Mouse (Mus musculus) stomach, embryonic 16.5 days (tissue): ENCODE data around the gene Klf2. TPM values are rescaled to one million over a fixed set of nuclear protein-coding genes. Genes with fewer than 3 reads are reported as not detected.
A peak's percentile ranks its signal among the peaks of the same experiment; 100 is the strongest.

ENCODE experiments used
- ATAC-seq: fragments of 200-750 bp; cut with Nextera tagmentation; 2 replicates; pipeline ENCODE4 v1.8.0; 2017; ENCODE audit warnings: moderate number of reproducible peaks, moderate TSS enrichment; ENCODE audit not compliant: insufficient read depth, low FRiP score
- H3K27ac ChIP-seq: fragments of 300-500 bp; sonication (generic); 2 replicates; pipeline ENCODE4 v1.5.1; 2014; ENCODE audit warnings: low read length
- H3K27me3 ChIP-seq: fragments of 300-500 bp; sonication (generic); 2 replicates; pipeline ENCODE4 v1.6.1; 2014; ENCODE audit warnings: low read length, control low read depth, mixed read lengths; ENCODE audit not compliant: control insufficient read depth, insufficient read depth
- H3K36me3 ChIP-seq: fragments of 300-500 bp; sonication (generic); 2 replicates; pipeline ENCODE4 v1.6.1; 2014; ENCODE audit warnings: low read length; ENCODE audit not compliant: control insufficient read depth, insufficient read depth
- H3K4me1 ChIP-seq: fragments of 300-500 bp; sonication (generic); 2 replicates; pipeline ENCODE4 v1.6.1; 2014; ENCODE audit warnings: low read length, control low read depth, mixed read lengths; ENCODE audit not compliant: control insufficient read depth, insufficient read depth
- H3K4me2 ChIP-seq: fragments of 300-500 bp; sonication (generic); 2 replicates; pipeline ENCODE4 v1.6.1; 2014; ENCODE audit warnings: low read depth, low read length, mixed read lengths
- H3K4me3 ChIP-seq: fragments of 300-500 bp; sonication (generic); replicated peaks from 2 replicates; pipeline ENCODE4 v1.5.1; 2014; ENCODE audit warnings: mild to moderate bottlenecking, low read length
- H3K9ac ChIP-seq: fragments of 300-500 bp; sonication (generic); 2 replicates; pipeline ENCODE4 v1.6.1; 2014; ENCODE audit warnings: low read length
- H3K9me3 ChIP-seq: fragments of 300-500 bp; sonication (generic); replicated peaks from 2 replicates; pipeline ENCODE4 v1.6.1; 2016; ENCODE audit warnings: low read length, control low read depth; ENCODE audit not compliant: control insufficient read depth
- WGBS: fragments of 180-500 bp; shearing (Covaris S2); extraction: QIAGEN DNeasy Blood & Tissue Kit; methylation state at CpG from one replicate; pipeline ENCODE4 v1.1.7; 2014; 5-methylcytosine and 5-hydroxymethylcytosine counted together
- polyA plus RNA-seq: library from polyadenylated mRNA; unstranded; fragments of >200 nt; fragmentation: Nextera tagmentation; extraction: Ambion mirVana; gene quantifications from 2 replicates; pipeline ENCODE4 v1.2.1, GENCODE M21; 2015

Klf2 gene
- polyA plus RNA-seq, 1 experiment from 2014 or later: 3.8 TPM

DNA sequence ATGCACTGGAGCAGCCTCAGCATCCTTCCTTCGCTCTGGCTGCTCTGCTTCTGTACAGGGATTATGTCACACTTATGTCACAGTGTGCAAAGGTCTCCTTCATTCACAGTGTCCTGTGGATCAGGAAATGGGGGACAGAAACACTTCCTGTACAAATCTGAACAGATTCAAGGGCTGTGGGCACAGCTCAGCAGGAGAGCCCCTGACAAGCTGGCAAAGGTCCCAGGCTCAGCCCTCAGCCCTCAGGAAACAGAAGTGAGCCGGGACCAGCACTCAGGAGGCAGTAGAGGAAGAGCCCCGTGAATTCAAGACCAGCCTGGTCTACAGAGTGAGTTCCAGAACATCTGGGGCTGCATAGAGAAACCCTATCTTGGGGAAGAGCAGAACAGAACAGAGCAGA is 37.2 kb upstream of the Klf2 start:
- no peak overlapping the region; the same call in 1 of the 2 replicates for H3K27ac ChIP-seq

GRCm38 (mm10) chr8:72285285-72285684 is 33.5 kb upstream of the Klf2 start:
- H3K27ac ChIP-seq: no peak overlapping the region
- WGBS: 59% methylated on average over 4 of the region's 4 CpGs
- H3K4me3 ChIP-seq: no peak overlapping the region
- ATAC-seq: no peak
- no peaks in the 10 kb centered on the region for H3K9me3 ChIP-seq
- no peaks in the 10 kb centered on the region for H3K4me1 ChIP-seq
- H3K9ac ChIP-seq: no peak overlapping the region
- no peaks in the 10 kb centered on the region for H3K27me3 ChIP-seq
- no peaks in the 10 kb centered on the region for H3K36me3 ChIP-seq
- no peak overlapping the region for H3K4me2 ChIP-seq

More for the DNA sequence above, 37.2 kb upstream of the Klf2 start:
- WGBS: 31% methylated on average over 3 of the region's 3 CpGs
- H3K9ac ChIP-seq: no peak overlapping the region
- H3K9me3 ChIP-seq: no peaks in the 10 kb centered on the region
- H3K4me3 ChIP-seq: no peak overlapping the region
- H3K36me3 ChIP-seq: no peaks in the 10 kb centered on the region
- no peak overlapping the region for H3K4me2 ChIP-seq
- no peaks in the 10 kb centered on the region for H3K4me1 ChIP-seq
- no peak for ATAC-seq
- H3K27me3 ChIP-seq: no peaks in the 10 kb centered on the region

GRCm38 (mm10) chr8:72289051-72289450 is 29.8 kb upstream of the Klf2 start:
- no peak for ATAC-seq
- Histone ChIP-seq H3K27ac (no peak overlapping the region), H3K27me3 (no peaks in the 10 kb centered on the region), H3K9ac (no peak overlapping the region), H3K36me3 (no peaks in the 10 kb centered on the region), H3K9me3 (no peaks in the 10 kb centered on the region), H3K4me1 (no peaks in the 10 kb centered on the region), H3K4me2 (no peak overlapping the region), H3K4me3 (no peak overlapping the region)

- no peak for ATAC-seq
- no peak overlapping the region for H3K9ac ChIP-seq
Measured at GRCm38 (mm10) chr8:72291104-72291503, 27.7 kb upstream of the Klf2 start.

GRCm38 (mm10) chr8:72293309-72293708 is 25.5 kb upstream of the Klf2 start:
- Histone ChIP-seq H3K27ac (no peak overlapping the region), H3K4me1 (peaks cover 9% of the 10 kb centered on the region; the same call in 1 of the 2 replicates)
- no peak for ATAC-seq

More at GRCm38 (mm10) chr8:72291104-72291503, 27.7 kb upstream of the Klf2 start:
- Histone ChIP-seq H3K36me3 (no peaks in the 10 kb centered on the region), H3K4me1 (peaks cover 9% of the 10 kb centered on the region; the same call in 1 of the 2 replicates), H3K4me3 (no peak overlapping the region), H3K27me3 (no peaks in the 10 kb centered on the region), H3K4me2 (no peak overlapping the region), H3K27ac (no peak overlapping the region), H3K9me3 (no peaks in the 10 kb centered on the region)
- WGBS: 70% methylated on average over 2 of the region's 2 CpGs

DNA sequence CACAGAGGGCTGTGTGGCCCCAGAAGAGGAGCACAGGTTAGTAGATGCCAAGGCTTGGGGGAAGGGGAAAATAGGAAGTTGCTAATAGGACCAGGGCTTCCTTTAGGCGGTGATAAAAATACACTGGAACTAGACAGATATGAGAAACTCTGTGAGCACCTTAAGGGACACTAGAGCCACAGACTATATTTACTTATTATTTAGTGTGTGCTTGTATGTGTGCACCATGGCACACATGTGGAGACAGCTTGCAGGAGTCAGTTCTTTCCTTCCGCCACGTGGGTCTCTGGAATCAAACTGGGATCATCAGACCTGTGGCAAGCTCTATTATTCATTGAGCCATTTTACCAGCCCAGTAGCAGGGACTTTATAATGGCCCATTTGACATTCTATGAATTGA is 23.7 kb upstream of the Klf2 start:
- Histone ChIP-seq H3K4me2 (no peak overlapping the region), H3K9me3 (no peaks in the 10 kb centered on the region), H3K36me3 (no peaks in the 10 kb centered on the region), H3K4me3 (no peak overlapping the region), H3K4me1 (peaks cover 9% of the 10 kb centered on the region; the same call in 1 of the 2 replicates), H3K27me3 (no peaks in the 10 kb centered on the region), H3K27ac (peak overlapping the region; percentile 82), H3K9ac (0 out of 2 replicates have a peak overlapping the region, but pooled peaks have one; percentile 20)
- 66% methylated on average over 3 of the region's 3 CpGs for WGBS
- no peak for ATAC-seq

More at GRCm38 (mm10) chr8:72293309-72293708, 25.5 kb upstream of the Klf2 start:
- Histone ChIP-seq H3K4me2 (no peak overlapping the region), H3K27me3 (no peaks in the 10 kb centered on the region), H3K4me3 (no peak overlapping the region), H3K9ac (no peak overlapping the region), H3K9me3 (no peaks in the 10 kb centered on the region), H3K36me3 (no peaks in the 10 kb centered on the region)

DNA sequence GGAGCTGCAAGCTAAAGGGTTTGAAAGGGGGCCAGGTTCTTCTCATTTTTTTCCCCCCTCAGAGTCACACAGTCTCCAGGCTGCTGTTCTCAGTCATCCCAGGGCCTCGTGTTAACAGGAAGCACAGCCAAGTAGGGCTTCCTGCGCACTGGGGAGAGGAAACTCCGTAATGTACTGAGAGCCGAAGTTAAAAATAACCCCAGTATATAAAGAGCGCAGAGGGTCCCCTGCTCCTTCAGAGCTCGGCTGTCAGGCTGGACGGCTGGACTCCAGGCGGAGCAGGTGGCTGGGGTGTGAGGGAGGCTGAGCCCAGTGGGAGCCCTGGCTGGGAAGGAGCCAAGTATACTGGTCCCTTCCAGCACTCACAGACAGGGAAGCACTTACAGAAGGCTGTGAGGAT is 23.2 kb upstream of the Klf2 start:
- H3K4me1 ChIP-seq: peaks cover 9% of the 10 kb centered on the region; the same call in 1 of the 2 replicates
- H3K27me3 ChIP-seq: no peaks in the 10 kb centered on the region
- no peak overlapping the region for H3K9ac ChIP-seq
- no peak overlapping the region for H3K4me3 ChIP-seq
- no peak overlapping the region for H3K4me2 ChIP-seq
- no peaks in the 10 kb centered on the region for H3K36me3 ChIP-seq
- peak; percentile 95 for ATAC-seq
- no peaks in the 10 kb centered on the region for H3K9me3 ChIP-seq
- H3K27ac ChIP-seq: peak overlapping the region; percentile 82
- WGBS: 18% methylated on average over 8 of the region's 8 CpGs

DNA sequence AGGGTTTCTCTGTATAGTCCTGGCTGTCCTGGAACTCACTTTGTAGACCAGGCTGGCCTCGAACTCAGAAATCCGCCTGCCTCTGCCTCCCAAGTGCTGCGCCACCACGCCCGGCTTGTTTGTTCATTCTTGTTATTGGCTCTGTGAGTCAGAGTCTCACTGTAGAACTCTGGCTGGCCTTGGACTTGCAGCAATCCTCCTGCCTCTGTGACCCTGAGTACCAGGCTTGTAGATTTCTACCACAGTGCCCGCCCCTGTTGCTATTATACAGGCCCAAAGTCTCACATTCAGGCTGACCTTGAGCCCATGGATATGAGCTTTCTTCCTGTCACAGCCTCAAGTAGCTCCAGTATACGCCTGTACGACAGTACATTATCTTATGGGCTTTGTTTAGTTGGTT is 22.3 kb upstream of the Klf2 start:
- H3K4me3 ChIP-seq: no peak overlapping the region
- peaks cover 9% of the 10 kb centered on the region; the same call in 1 of the 2 replicates for H3K4me1 ChIP-seq
- H3K27me3 ChIP-seq: no peaks in the 10 kb centered on the region
- H3K4me2 ChIP-seq: no peak overlapping the region
- ATAC-seq: no peak
- WGBS: 93% methylated on average over 8 of the region's 8 CpGs
- H3K36me3 ChIP-seq: no peaks in the 10 kb centered on the region
- H3K9me3 ChIP-seq: no peaks in the 10 kb centered on the region
- no peak overlapping the region for H3K27ac ChIP-seq
- H3K9ac ChIP-seq: no peak overlapping the region

DNA sequence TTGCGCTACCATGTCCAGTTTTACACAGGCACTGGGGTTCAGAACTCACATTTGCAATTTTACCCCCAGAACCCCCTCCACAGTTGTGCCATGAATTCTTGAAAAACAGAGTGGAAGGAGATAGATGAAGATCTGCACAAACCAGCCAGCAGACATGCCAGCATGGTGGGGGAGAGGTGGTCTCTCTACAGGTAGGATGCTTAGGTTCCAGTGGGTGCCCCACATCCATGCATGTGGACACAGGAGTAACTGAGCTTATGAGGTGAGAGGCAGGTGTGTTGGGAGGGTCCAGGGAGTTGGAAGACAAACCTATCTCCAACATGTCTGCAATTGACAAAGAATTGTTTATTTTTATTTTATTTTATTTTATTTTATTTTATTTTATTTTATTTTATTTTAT is 19.9 kb upstream of the Klf2 start:
- H3K27ac ChIP-seq: no peak overlapping the region
- peaks cover 9% of the 10 kb centered on the region; the same call in 1 of the 2 replicates for H3K4me1 ChIP-seq
- no peak overlapping the region for H3K4me3 ChIP-seq
- H3K9ac ChIP-seq: no peak overlapping the region
- H3K9me3 ChIP-seq: no peaks in the 10 kb centered on the region
- H3K27me3 ChIP-seq: peaks cover 2% of the 10 kb centered on the region; the same call in 1 of the 2 replicates
- 96% methylated on average over 1 of the region's 1 CpGs for WGBS
- no peaks in the 10 kb centered on the region for H3K36me3 ChIP-seq
- H3K4me2 ChIP-seq: no peak overlapping the region
- no peak for ATAC-seq
